Mouse (Mus musculus) liver, embryonic 11.5 days (tissue): Measurements from ENCODE around the gene Cnmd. TPM values are rescaled to one million over a fixed set of nuclear protein-coding genes. Genes with fewer than 3 reads are reported as not detected.

Experiments
- ATAC-seq: fragments of 200-750 bp; cut with Nextera tagmentation; replicated peaks from 2 replicates; pipeline ENCODE4 v1.8.0; 2017; ENCODE audit warnings: moderate number of reproducible peaks, mild to moderate bottlenecking, moderate TSS enrichment, moderate library complexity; ENCODE audit not compliant: low FRiP score
- DNase-seq: peaks from one replicate; pipeline ENCODE4 v3.0.0-alpha.2; 2017; ENCODE audit warnings: low spot score
- H3K27ac ChIP-seq: fragments of 300-500 bp; sonication (generic); 2 replicates; pipeline ENCODE4 v1.5.1; 2014; ENCODE audit warnings: mild to moderate bottlenecking, low read depth, low read length, control low read depth
- H3K27me3 ChIP-seq: fragments of 300-500 bp; sonication (generic); replicated peaks from 2 replicates; pipeline ENCODE4 v1.6.1; 2014; ENCODE audit warnings: low read length, mixed read lengths; ENCODE audit not compliant: control insufficient read depth, insufficient read depth
- H3K36me3 ChIP-seq: fragments of 300-500 bp; sonication (generic); 2 replicates; pipeline ENCODE4 v1.6.1; 2014; ENCODE audit warnings: mild to moderate bottlenecking, low read length, moderate library complexity, mixed read lengths; ENCODE audit not compliant: control insufficient read depth, insufficient read depth
- H3K4me1 ChIP-seq: fragments of 300-500 bp; sonication (generic); replicated peaks from 2 replicates; pipeline ENCODE4 v1.6.1; 2014; ENCODE audit warnings: low read length, mixed read lengths; ENCODE audit not compliant: control insufficient read depth, insufficient read depth
- H3K4me2 ChIP-seq: fragments of 300-500 bp; sonication (generic); 2 replicates; pipeline ENCODE4 v1.6.1; 2014; ENCODE audit warnings: mild to moderate bottlenecking, control low read depth, moderate library complexity
- H3K4me3 ChIP-seq: fragments of 300-500 bp; sonication (generic); 2 replicates; pipeline ENCODE4 v1.5.1; 2014; ENCODE audit warnings: low read depth, low read length, control low read depth
- H3K9ac ChIP-seq: fragments of 300-500 bp; sonication (generic); 2 replicates; pipeline ENCODE4 v1.6.1; 2014; ENCODE audit warnings: low read depth, low read length, control low read depth
- H3K9me3 ChIP-seq: fragments of 300-500 bp; sonication (generic); 2 replicates; pipeline ENCODE4 v1.6.1; 2016; ENCODE audit warnings: low read length, inconsistent platforms, mixed read lengths; ENCODE audit not compliant: control insufficient read depth
- WGBS: fragments of 180-500 bp; shearing (Covaris S2); extraction: QIAGEN DNeasy Blood & Tissue Kit; methylation state at CpG from one replicate; pipeline ENCODE4 v1.1.7; 2014; 5-methylcytosine and 5-hydroxymethylcytosine counted together
- polyA plus RNA-seq: library from polyadenylated mRNA; unstranded; fragments of >200 nt; fragmentation: Nextera tagmentation; extraction: Ambion mirVana; gene quantifications from 2 replicates; pipeline ENCODE4 v1.2.1, GENCODE M21; 2014

Cnmd gene
- polyA plus RNA-seq, 1 experiment from 2014 or later: 0.37 TPM

GRCm38 (mm10) chr14:79594069-79594468 is 67.9 kb downstream of the Cnmd start:
- 86% methylated on average over 5 of the region's 5 CpGs for WGBS
- Histone ChIP-seq H3K4me2 (no peak overlapping the region), H3K4me1 (no peaks in the 10 kb centered on the region), H3K27ac (no peak overlapping the region), H3K27me3 (no peaks in the 10 kb centered on the region), H3K9me3 (no peaks in the 10 kb centered on the region), H3K9ac (no peak overlapping the region), H3K36me3 (peaks cover 6% of the 10 kb centered on the region; the same call in 1 of the 2 replicates), H3K4me3 (no peak overlapping the region)
- no peak for DNase-seq
- no peak for ATAC-seq

GRCm38 (mm10) chr14:79591611-79592010 is 70.4 kb downstream of the Cnmd start:
- H3K36me3 ChIP-seq: no peaks in the 10 kb centered on the region; the same call in 1 of the 2 replicates

GRCm38 (mm10) chr14:79590916-79591315 is 71.1 kb downstream of the Cnmd start:
- Histone ChIP-seq H3K9me3 (no peaks in the 10 kb centered on the region), H3K4me1 (peaks cover 7% of the 10 kb centered on the region; the same call in 1 of the 2 replicates), H3K27ac (no peak overlapping the region), H3K36me3 (no peaks in the 10 kb centered on the region; the same call in 1 of the 2 replicates), H3K9ac (no peak overlapping the region), H3K27me3 (no peaks in the 10 kb centered on the region), H3K4me2 (no peak overlapping the region), H3K4me3 (no peak overlapping the region)
- WGBS: 95% methylated on average over 8 of the region's 8 CpGs
- ATAC-seq (no peak), DNase-seq (no peak)

More at GRCm38 (mm10) chr14:79591611-79592010, 70.4 kb downstream of the Cnmd start:
- ATAC-seq: no peak
- no peak for DNase-seq
- no peaks in the 10 kb centered on the region for H3K27me3 ChIP-seq
- peaks cover 7% of the 10 kb centered on the region; the same call in 1 of the 2 replicates for H3K4me1 ChIP-seq
- WGBS: 92% methylated on average over 2 of the region's 2 CpGs
- no peaks in the 10 kb centered on the region for H3K9me3 ChIP-seq
- H3K9ac ChIP-seq: no peak overlapping the region
- H3K27ac ChIP-seq: no peak overlapping the region
- H3K4me3 ChIP-seq: no peak overlapping the region
- H3K4me2 ChIP-seq: no peak overlapping the region

GRCm38 (mm10) chr14:79589401-79589800 is 72.6 kb downstream of the Cnmd start:
- DNase-seq: no peak
- H3K4me3 ChIP-seq: no peak overlapping the region
- H3K4me1 ChIP-seq: peaks cover 7% of the 10 kb centered on the region; the same call in 1 of the 2 replicates
- no peaks in the 10 kb centered on the region for H3K36me3 ChIP-seq
- no peaks in the 10 kb centered on the region for H3K9me3 ChIP-seq
- 89% methylated on average over 6 of the region's 6 CpGs for WGBS
- ATAC-seq: no peak
- no peak overlapping the region for H3K27ac ChIP-seq
- H3K4me2 ChIP-seq: no peak overlapping the region
- H3K9ac ChIP-seq: no peak overlapping the region
- H3K27me3 ChIP-seq: no peaks in the 10 kb centered on the region

- Histone ChIP-seq H3K27me3 (no peaks in the 10 kb centered on the region), H3K4me1 (peaks cover 7% of the 10 kb centered on the region; the same call in 1 of the 2 replicates), H3K9ac (peak overlapping the region; percentile 68; the same call in 1 of the 2 replicates), H3K9me3 (no peaks in the 10 kb centered on the region), H3K4me2 (peak overlapping the region; percentile 86), H3K4me3 (peak overlapping the region; percentile 82), H3K27ac (no peak overlapping the region), H3K36me3 (no peaks in the 10 kb centered on the region)
- ATAC-seq (no peak), DNase-seq (no peak)
- WGBS: 81% methylated on average over 9 of the region's 9 CpGs
Observed at GRCm38 (mm10) chr14:79588534-79588951, 73.4 kb downstream of the Cnmd start.

- whole genome bisulfite sequencing: 1% methylated on average over 9 of the region's 9 CpGs
- Histone ChIP-seq H3K4me3 (peak overlapping the region; percentile 82), H3K4me2 (peak overlapping the region; percentile 86), H3K27me3 (no peaks in the 10 kb centered on the region), H3K9ac (peak overlapping the region; percentile 68), H3K4me1 (peaks cover 7% of the 10 kb centered on the region; the same call in 1 of the 2 replicates), H3K36me3 (no peaks in the 10 kb centered on the region), H3K27ac (peak overlapping the region; percentile 76), H3K9me3 (no peaks in the 10 kb centered on the region)
- no peak for DNase-seq
- ATAC-seq: peak; percentile 25
Observed at GRCm38 (mm10) chr14:79587852-79588229, 74.1 kb downstream of the Cnmd start.

Other genes with a start within 250 kb of the Cnmd start
- gene Kbtbd7, start 235.7 kb downstream of the Cnmd start, polyA plus RNA-seq: 8.1 and 9.0 TPM in 2 replicates
- 4.1 and 4.3 TPM in 2 replicates for gene Kbtbd6, start 210.3 kb downstream of the Cnmd start, polyA plus RNA-seq
- 22.7 and 25.3 TPM in 2 replicates for gene Elf1, start 181.0 kb downstream of the Cnmd start, polyA plus RNA-seq
- 35.8 and 38.7 TPM in 2 replicates for gene Wbp4, start 180.7 kb downstream of the Cnmd start, polyA plus RNA-seq
- 95.0 and 95.5 TPM in 2 replicates for gene Sugt1, start 74.5 kb downstream of the Cnmd start, polyA plus RNA-seq
- gene Pcdh8, start 109.1 kb upstream of the Cnmd start, polyA plus RNA-seq: 0.12 and 0.21 TPM in 2 replicates